Mouse (Mus musculus): ENCODE data around the gene Cep170b. TPM values are rescaled to one million over a fixed set of nuclear protein-coding genes. Genes with fewer than 3 reads are reported as not detected.

The Cep170b gene
- total RNA-seq, 2 experiments from 2014 or later: 180 to 199 TPM

- no peak for DNase-seq (ENCODE audit: low spot score in 2 of 2)
These were observed 17.6 kb upstream of the Cep170b start for GRCm38 (mm10) chr12:112702374-112703320.

GRCm38 (mm10) chr12:112706704-112707572, 13.3 kb upstream of the Cep170b start:
- peak; percentile 93 to 94 for DNase-seq (ENCODE audit: low spot score in 2 of 2)

GRCm38 (mm10) chr12:112707573-112707869, 12.7 kb upstream of the Cep170b start:
- DNase-seq (ENCODE audit: low spot score in 2 of 2): no peak

DNA sequence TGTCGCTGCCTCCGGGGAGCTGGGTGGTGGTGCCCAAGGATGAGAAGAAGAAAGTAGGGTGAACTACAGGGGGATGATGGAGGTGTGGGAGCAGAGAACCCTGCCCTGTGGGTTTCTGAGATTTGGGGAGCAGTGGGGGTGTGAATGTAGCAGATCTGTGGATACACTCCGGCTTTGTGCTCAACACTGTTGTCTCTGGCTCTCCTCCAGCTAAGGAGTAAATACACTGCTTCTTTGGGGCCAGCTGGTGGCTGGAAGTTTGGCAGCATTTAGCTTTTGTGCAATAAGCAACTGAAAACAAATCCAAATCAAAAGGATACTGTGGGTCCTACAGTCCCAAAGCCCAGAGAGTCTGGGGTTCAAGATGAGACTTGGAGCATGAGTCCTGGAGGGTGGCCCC, 6.3 kb upstream of the Cep170b start:
- no peak for DNase-seq (ENCODE audit: low spot score in 2 of 2)

- DNase-seq (ENCODE audit: low spot score in 2 of 2): peak; percentile 68 to 69
These were observed 3.1 kb upstream of the Cep170b start for GRCm38 (mm10) chr12:112717140-112717539.

GRCm38 (mm10) chr12:112718995-112719394, 1.3 kb upstream of the Cep170b start:
- no peak for DNase-seq (ENCODE audit: low spot score in 2 of 2)

GRCm38 (mm10) chr12:112720890-112721423, 702 bp downstream of the Cep170b start:
- DNase-seq (ENCODE audit: low spot score in 2 of 2): no peak

- DNase-seq (ENCODE audit: low spot score in 2 of 2): peak; percentile 32 to 59
These were observed 1.4 kb downstream of the Cep170b start for GRCm38 (mm10) chr12:112721424-112722239.

DNA sequence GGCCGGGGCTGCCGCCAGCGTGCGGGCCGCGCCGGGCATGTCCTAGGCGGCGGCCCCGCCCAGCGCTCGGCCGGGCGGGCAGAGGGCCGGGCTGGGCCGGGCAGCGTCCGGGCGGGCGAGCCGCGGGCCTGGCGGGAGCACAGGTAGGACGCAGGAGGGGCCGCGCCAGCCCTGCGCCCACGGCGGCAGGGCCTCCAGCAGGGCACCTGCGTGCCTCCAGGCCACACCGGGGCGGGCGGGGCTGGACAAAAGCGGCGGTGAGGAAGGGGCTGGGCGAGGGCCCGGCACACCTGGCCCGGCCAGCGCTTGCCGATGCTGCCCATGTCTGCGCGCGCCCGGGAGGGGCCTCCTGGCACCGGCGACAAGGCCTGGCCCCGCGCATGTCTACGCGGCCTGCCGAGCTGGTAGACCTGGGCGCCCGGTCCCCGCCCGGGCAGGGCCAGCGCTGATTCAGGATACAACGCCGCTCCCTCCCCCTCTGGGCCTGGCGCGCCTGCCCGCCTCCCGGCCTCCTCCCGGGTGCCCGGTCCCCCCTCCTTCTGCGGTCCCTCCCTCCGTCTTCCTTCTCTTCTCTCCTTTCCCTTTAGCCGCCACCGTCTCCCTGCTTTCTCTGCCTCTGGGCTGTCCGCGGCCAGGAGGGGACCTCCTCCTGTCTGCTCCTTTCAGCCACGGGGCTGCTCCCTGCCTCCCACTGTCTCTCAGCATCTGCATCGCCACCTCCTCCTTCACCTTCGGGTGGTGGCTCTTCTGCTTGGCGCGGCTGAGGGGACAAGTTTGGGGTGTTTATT, 2.2 kb downstream of the Cep170b start:
- peak; percentile 54 to 60 for DNase-seq (ENCODE audit: low spot score in 2 of 2)

DNA sequence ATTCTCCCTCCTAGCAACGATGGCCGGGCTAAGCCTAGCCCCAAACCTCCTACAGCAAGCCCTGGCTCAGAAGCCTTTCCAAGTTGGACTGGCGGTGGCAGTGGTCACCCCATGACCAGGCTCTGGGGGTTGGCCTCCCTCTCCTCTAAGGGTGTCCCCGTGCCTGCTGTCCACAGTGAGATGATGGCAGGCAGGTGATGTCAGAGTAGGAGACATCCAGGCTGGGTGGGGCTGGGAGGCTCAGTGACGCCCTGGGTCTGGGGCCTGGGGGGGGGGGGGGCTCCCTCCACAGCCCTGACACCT, 2.7 kb downstream of the Cep170b start:
- no peak for DNase-seq (ENCODE audit: low spot score in 2 of 2)

- DNase-seq (ENCODE audit: low spot score in 2 of 2): no peak
These were observed 3.2 kb downstream of the Cep170b start for GRCm38 (mm10) chr12:112723445-112723844.

GRCm38 (mm10) chr12:112724077-112724805, 4.0 kb downstream of the Cep170b start:
- peak; percentile 76 to 80 for DNase-seq (ENCODE audit: low spot score in 2 of 2)

DNA sequence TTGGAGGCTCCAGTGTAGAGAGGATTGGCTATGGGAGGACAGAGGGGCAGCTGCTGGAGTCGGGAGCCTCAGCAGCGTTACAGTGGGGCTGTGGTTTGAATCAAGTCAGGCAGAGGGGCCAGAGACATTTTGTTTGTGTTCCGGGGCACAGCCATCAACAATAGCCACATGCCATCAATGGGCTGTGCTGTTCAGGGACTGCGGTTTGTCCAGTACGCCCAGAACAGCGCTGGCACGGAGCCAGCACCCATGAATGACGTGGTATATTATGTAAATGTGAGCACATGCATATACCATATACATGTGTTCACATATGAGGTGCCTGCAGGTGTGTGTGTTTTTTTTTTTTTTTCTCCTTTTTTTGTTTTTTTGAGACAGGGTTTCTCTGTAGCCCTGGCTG, 7.5 kb downstream of the Cep170b start:
- no peak for DNase-seq (ENCODE audit: low spot score in 2 of 2)

DNA sequence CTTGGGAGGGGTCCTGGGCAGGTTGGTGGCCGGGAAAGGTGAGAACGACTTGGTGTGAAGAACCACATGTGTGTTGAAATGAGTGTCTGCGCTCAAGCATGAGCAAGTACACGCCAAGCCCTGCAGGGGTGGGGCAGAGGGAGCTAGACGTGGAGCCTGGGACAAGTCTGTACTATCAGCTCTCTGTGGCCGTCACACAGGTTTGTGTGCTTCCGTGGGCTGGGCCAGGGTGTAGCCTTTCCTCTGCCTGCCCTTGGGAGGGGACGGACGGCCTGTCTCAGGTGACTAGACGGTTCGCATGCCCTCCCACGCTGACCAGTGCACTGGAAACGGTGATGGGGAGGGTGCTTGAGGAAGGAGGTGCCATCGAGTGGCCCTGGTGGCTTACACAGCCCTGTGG, 10.6 kb downstream of the Cep170b start:
- no peak for DNase-seq (ENCODE audit: low spot score in 2 of 2)

DNA sequence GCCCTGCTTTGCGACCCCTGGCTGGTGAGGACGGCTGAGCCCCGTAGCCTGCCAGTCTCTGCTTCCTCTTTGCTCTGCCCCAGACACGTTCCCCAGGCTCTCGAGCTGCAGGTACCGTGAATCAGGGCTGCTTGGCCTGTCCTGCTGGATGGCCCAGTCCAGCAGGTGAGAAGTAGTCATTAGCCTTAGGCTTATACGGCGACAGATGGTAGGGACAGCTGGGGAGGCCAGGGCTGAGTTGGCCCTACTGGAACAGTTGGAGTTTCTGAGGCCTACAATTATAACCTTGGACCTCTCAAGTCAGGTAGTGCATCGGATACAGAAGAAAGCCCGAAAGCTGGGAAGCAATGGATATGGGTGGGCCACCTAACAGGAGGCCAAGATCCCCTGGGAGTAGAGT, 12.3 kb downstream of the Cep170b start:
- DNase-seq (ENCODE audit: low spot score in 2 of 2): no peak

DNA sequence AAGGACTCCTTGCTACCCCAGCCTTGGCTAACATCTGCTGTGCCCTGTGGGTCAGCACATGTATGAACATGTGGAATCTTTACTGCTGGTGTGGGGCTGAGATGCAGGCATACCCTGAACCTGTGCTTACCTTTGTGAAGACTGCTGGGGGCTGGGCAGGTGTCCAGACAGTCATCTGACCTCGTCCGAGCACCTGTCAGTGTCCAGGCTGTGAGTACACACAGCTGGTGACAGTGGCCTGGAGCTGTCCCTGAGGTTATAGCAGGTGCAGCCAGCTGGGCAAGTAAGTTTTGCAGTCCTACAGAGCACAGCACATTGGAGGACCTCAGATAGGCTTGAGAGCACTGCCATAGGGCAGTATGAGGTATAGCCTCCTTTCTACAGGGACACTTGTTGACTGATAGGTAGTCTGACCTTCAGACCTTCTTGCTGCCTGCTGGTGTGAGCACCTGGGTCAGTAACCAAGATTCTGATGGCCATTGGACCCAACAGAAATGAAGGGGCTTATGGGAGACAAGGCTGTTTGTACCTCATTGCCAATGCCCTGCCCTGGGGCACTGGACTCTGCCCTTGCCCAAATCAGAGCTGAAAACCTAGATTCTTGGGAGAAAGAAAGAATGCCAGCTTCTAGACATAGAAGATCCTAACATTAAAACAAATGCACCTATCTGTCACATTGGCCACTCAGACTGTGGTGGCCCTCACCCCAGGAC, 14.0 kb downstream of the Cep170b start:
- DNase-seq (ENCODE audit: low spot score in 2 of 2): no peak

- no peak for DNase-seq (ENCODE audit: low spot score in 2 of 2)
These were observed 14.8 kb downstream of the Cep170b start for GRCm38 (mm10) chr12:112734881-112735655.

GRCm38 (mm10) chr12:112735896-112736635, 15.8 kb downstream of the Cep170b start:
- no peak for DNase-seq (ENCODE audit: low spot score in 2 of 2)

Data from layer of hippocampus, postnatal 10 days (tissue).